Mouse (Mus musculus): ENCODE measurements around the gene Twnk.

DNA sequence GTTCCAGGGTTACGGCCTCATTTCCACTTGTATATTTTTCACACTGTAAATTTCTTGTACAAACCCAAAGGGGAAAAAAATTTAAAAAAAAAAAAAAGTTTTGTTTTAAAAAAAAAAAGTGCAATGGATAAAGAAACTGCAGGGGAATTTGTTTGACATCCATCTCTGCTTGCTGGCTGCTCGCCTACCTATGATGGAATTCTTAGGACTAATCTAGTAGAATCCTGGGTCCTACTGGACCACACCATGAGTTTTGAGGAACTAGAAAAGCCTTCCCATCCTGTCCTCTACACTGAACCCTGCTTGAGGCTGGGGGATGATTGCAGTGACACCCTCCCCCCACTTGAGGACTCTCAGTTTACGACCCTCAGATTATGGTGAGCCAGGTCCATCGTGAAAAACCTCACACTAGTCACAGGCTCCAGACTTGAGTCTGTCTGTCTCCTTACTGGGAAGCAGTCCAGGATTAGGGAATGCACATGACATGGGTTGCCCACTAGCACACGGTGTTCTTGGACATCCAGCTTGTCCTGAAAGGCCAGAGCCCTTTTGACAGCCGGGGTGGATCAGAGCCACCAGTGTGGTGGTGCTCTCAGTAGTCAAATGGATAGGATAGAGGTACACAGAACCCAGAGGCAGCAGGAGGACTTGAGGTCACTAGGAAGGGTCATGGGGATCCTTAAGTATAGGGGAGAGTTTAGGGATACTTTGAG, 21.7 kb downstream of the Twnk start:
- TF ChIP-seq CTCF (conservative IDR thresholded peaks at IDR 0.05; ENCODE audit: insufficient read depth, insufficient read length, low read depth, low read length) (no peak), POLR2A (IDR thresholded peaks at IDR 0.05; ENCODE audit: low read depth, low read length) (no peak)
